Mouse (Mus musculus) bone marrow, adult 2 months (tissue): ENCODE data around the gene Adad2.

Experiments used
- CTCF ChIP-seq: fragments of 200-500 bp; IDR thresholded peaks from 2 replicates; pipeline ENCODE4 v1.5.1; 2011; ENCODE audit warnings: low read length, control low read depth; ENCODE audit not compliant: control insufficient read depth, insufficient read depth
- POLR2A ChIP-seq: fragments of 200-500 bp; IDR thresholded peaks from 2 replicates; pipeline ENCODE4 v1.6.1; 2011; ENCODE audit warnings: low read depth, mild to moderate bottlenecking, control low read depth, low read length, borderline replicate concordance; ENCODE audit not compliant: control insufficient read depth

DNA sequence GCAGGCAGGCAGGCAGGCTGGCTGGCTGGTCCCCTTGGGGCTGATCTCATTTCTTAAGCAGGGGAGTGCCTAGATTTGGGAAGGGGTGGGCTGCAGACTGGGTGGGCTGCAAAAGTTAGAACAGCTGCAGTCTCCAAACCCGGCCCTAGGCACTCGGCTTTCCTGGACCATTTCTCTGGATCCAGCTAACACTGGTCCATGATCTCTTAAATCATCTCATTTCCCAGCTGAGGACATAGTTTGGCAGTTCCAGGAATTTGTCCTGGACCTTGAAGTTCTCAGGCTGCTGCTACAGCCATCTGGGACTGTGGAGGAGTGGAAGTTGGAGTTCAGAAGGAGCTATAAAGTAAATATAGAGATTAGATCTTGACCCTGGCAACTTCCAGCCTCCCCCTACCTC lies 38.8 kb downstream of the Adad2 start:
- TF ChIP-seq POLR2A (no peak), CTCF (no peak)
